Mouse (Mus musculus) heart, embryonic 15.5 days (tissue): ENCODE measurements around the gene Tram2. TPM values are rescaled to one million over a fixed set of nuclear protein-coding genes. Genes with fewer than 3 reads are reported as not detected.

Experiments
- ATAC-seq: fragments of 200-750 bp; cut with Nextera tagmentation; replicated peaks from 2 replicates; pipeline ENCODE4 v1.8.0; 2017; ENCODE audit warnings: low read depth, moderate TSS enrichment; ENCODE audit not compliant: insufficient number of reproducible peaks, insufficient read depth, low FRiP score
- H3K27ac ChIP-seq: fragments of 300-500 bp; sonication (generic); 2 replicates; pipeline ENCODE4 v1.5.1; 2015; ENCODE audit warnings: mild to moderate bottlenecking, inconsistent platforms
- H3K27me3 ChIP-seq: fragments of 300-500 bp; sonication (generic); 2 replicates; pipeline ENCODE4 v1.6.1; 2015; ENCODE audit warnings: inconsistent platforms
- H3K36me3 ChIP-seq: fragments of 300-500 bp; sonication (generic); 2 replicates; pipeline ENCODE4 v1.6.1; 2015; ENCODE audit warnings: mild to moderate bottlenecking, inconsistent platforms
- H3K4me1 ChIP-seq: fragments of 300-500 bp; sonication (generic); replicated peaks from 2 replicates; pipeline ENCODE4 v1.6.1; 2015; ENCODE audit warnings: inconsistent platforms
- H3K4me2 ChIP-seq: fragments of 300-500 bp; sonication (generic); 2 replicates; pipeline ENCODE4 v1.6.1; 2015; ENCODE audit warnings: inconsistent platforms, mild to moderate bottlenecking, moderate library complexity
- H3K4me3 ChIP-seq: fragments of 300-500 bp; sonication (generic); 2 replicates; pipeline ENCODE4 v1.5.1; 2015; ENCODE audit warnings: mild to moderate bottlenecking, inconsistent platforms
- H3K9ac ChIP-seq: fragments of 300-500 bp; sonication (generic); 2 replicates; pipeline ENCODE4 v1.6.1; 2015; ENCODE audit warnings: mild to moderate bottlenecking, inconsistent platforms
- H3K9me3 ChIP-seq: fragments of 300-500 bp; sonication (generic); replicated peaks from 2 replicates; pipeline ENCODE4 v1.6.1; 2016; ENCODE audit warnings: inconsistent platforms
- WGBS: fragments of 180-500 bp; shearing (Covaris S2); methylation state at CpG from one replicate; pipeline ENCODE4 v1.1.7; 2015; ENCODE audit warnings: mixed read lengths; 5-methylcytosine and 5-hydroxymethylcytosine counted together
- polyA plus RNA-seq: library from polyadenylated mRNA; unstranded; fragments of >200 nt; fragmentation: Nextera tagmentation; extraction: Ambion mirVana; gene quantifications from 2 replicates; pipeline ENCODE4 v1.2.1, GENCODE M21; 2015

The Tram2 gene
- polyA plus RNA-seq, 1 experiment from 2014 or later: 3.4 TPM

- no peak for ATAC-seq
These were observed 39.5 kb downstream of the Tram2 start for GRCm38 (mm10) chr1:21039564-21039963.

GRCm38 (mm10) chr1:21037881-21038601 is 41.0 kb downstream of the Tram2 start:
- Histone ChIP-seq H3K9me3 (no peaks in the 10 kb centered on the region), H3K4me2 (no peak overlapping the region), H3K27me3 (no peaks in the 10 kb centered on the region), H3K27ac (no peak overlapping the region), H3K9ac (no peak overlapping the region), H3K36me3 (no peaks in the 10 kb centered on the region), H3K4me1 (peaks cover 4% of the 10 kb centered on the region), H3K4me3 (no peak overlapping the region)
- WGBS: 79% methylated on average over 6 of the region's 6 CpGs
- no peak for ATAC-seq

More at GRCm38 (mm10) chr1:21039564-21039963, 39.5 kb downstream of the Tram2 start:
- no peaks in the 10 kb centered on the region for H3K9me3 ChIP-seq
- H3K4me2 ChIP-seq: no peak overlapping the region
- H3K4me3 ChIP-seq: no peak overlapping the region
- H3K9ac ChIP-seq: no peak overlapping the region
- peaks cover 4% of the 10 kb centered on the region for H3K4me1 ChIP-seq
- no peaks in the 10 kb centered on the region for H3K27me3 ChIP-seq
- H3K36me3 ChIP-seq: no peaks in the 10 kb centered on the region
- no peak overlapping the region for H3K27ac ChIP-seq
- WGBS: 91% methylated on average over 3 of the region's 3 CpGs

GRCm38 (mm10) chr1:21035878-21036277 is 43.2 kb downstream of the Tram2 start:
- WGBS: 70% methylated on average over 6 of the region's 6 CpGs
- H3K9ac ChIP-seq: no peak overlapping the region
- H3K27me3 ChIP-seq: no peaks in the 10 kb centered on the region
- no peak overlapping the region for H3K4me2 ChIP-seq
- peaks cover 3% of the 10 kb centered on the region for H3K4me1 ChIP-seq
- no peaks in the 10 kb centered on the region for H3K9me3 ChIP-seq
- no peaks in the 10 kb centered on the region for H3K36me3 ChIP-seq
- H3K27ac ChIP-seq: no peak overlapping the region
- ATAC-seq: no peak
- no peak overlapping the region for H3K4me3 ChIP-seq

DNA sequence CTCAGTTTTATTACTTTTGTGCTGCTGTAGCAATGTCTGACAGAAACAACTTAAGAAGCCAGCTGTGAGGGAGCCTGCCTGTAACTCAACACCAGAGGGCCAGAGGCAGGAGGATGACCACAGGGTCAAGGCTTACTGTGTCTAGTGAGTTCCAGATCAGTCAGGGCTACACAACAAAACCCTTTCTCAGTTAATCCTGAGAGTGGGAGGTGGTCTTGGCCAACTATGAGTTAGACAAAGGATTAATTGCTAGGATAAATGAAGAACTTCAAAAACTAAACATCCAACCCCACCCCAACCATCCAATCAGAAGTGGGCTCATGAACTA is 45.3 kb downstream of the Tram2 start:
- no peaks in the 10 kb centered on the region for H3K9me3 ChIP-seq
- no peak overlapping the region for H3K4me2 ChIP-seq
- no peak for ATAC-seq
- H3K9ac ChIP-seq: no peak overlapping the region
- H3K4me1 ChIP-seq: no peaks in the 10 kb centered on the region
- H3K36me3 ChIP-seq: no peaks in the 10 kb centered on the region
- H3K27ac ChIP-seq: no peak overlapping the region
- no peak overlapping the region for H3K4me3 ChIP-seq
- H3K27me3 ChIP-seq: no peaks in the 10 kb centered on the region

GRCm38 (mm10) chr1:21033065-21033791 is 45.8 kb downstream of the Tram2 start:
- H3K27ac ChIP-seq: no peak overlapping the region
- no peaks in the 10 kb centered on the region for H3K36me3 ChIP-seq
- H3K9me3 ChIP-seq: no peaks in the 10 kb centered on the region
- no peak for ATAC-seq
- H3K9ac ChIP-seq: no peak overlapping the region
- no peaks in the 10 kb centered on the region for H3K4me1 ChIP-seq
- 90% methylated on average over 11 of the region's 11 CpGs for WGBS
- H3K4me3 ChIP-seq: no peak overlapping the region
- H3K27me3 ChIP-seq: no peaks in the 10 kb centered on the region
- no peak overlapping the region for H3K4me2 ChIP-seq

GRCm38 (mm10) chr1:21031650-21032049 is 47.4 kb downstream of the Tram2 start:
- no peak overlapping the region for H3K4me3 ChIP-seq
- H3K36me3 ChIP-seq: no peaks in the 10 kb centered on the region
- no peaks in the 10 kb centered on the region for H3K9me3 ChIP-seq
- no peak overlapping the region for H3K9ac ChIP-seq
- no peaks in the 10 kb centered on the region for H3K4me1 ChIP-seq
- no peak overlapping the region for H3K4me2 ChIP-seq
- H3K27me3 ChIP-seq: no peaks in the 10 kb centered on the region
- no peak overlapping the region for H3K27ac ChIP-seq
- no peak for ATAC-seq
- 89% methylated on average over 2 of the region's 2 CpGs for WGBS

DNA sequence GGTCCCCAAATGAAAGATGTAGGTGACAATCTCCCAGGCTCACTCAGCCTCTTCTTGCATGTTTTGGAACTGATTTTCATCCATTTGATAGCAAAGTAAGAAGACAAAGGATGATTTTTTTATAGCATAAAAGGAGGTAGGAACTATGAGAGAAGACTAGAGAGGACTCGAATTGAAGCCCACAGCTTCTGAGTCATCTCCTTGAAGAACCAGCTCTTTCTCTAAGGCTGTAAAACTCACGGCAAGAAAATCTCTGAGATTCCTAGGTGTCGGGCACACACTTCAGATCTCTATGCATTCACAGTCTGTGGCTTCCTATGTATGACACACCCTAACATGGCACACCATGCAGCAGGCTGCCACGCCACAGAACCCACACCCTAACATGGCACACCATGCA is 50.0 kb downstream of the Tram2 start:
- H3K9ac ChIP-seq: no peak overlapping the region
- no peak overlapping the region for H3K4me2 ChIP-seq
- H3K27me3 ChIP-seq: no peaks in the 10 kb centered on the region
- no peaks in the 10 kb centered on the region for H3K36me3 ChIP-seq
- ATAC-seq: no peak
- H3K9me3 ChIP-seq: no peaks in the 10 kb centered on the region
- 87% methylated on average over 4 of the region's 4 CpGs for WGBS
- H3K4me3 ChIP-seq: no peak overlapping the region
- H3K4me1 ChIP-seq: no peaks in the 10 kb centered on the region
- H3K27ac ChIP-seq: no peak overlapping the region

GRCm38 (mm10) chr1:21026534-21026933 is 52.5 kb downstream of the Tram2 start:
- Histone ChIP-seq H3K36me3 (no peaks in the 10 kb centered on the region), H3K4me2 (no peak overlapping the region), H3K9ac (no peak overlapping the region), H3K4me1 (no peaks in the 10 kb centered on the region), H3K4me3 (no peak overlapping the region), H3K9me3 (no peaks in the 10 kb centered on the region), H3K27ac (no peak overlapping the region), H3K27me3 (no peaks in the 10 kb centered on the region)
- 75% methylated on average over 7 of the region's 7 CpGs for WGBS
- no peak for ATAC-seq

- H3K9ac ChIP-seq: no peak overlapping the region
- no peaks in the 10 kb centered on the region for H3K9me3 ChIP-seq
- no peak overlapping the region for H3K27ac ChIP-seq
- H3K4me3 ChIP-seq: no peak overlapping the region
- no peaks in the 10 kb centered on the region for H3K36me3 ChIP-seq
- no peak overlapping the region for H3K4me2 ChIP-seq
- H3K27me3 ChIP-seq: no peaks in the 10 kb centered on the region
- no peaks in the 10 kb centered on the region for H3K4me1 ChIP-seq
- ATAC-seq: no peak
- WGBS: 76% methylated on average over 5 of the region's 5 CpGs
These were observed 53.8 kb downstream of the Tram2 start for GRCm38 (mm10) chr1:21025203-21025602.

DNA sequence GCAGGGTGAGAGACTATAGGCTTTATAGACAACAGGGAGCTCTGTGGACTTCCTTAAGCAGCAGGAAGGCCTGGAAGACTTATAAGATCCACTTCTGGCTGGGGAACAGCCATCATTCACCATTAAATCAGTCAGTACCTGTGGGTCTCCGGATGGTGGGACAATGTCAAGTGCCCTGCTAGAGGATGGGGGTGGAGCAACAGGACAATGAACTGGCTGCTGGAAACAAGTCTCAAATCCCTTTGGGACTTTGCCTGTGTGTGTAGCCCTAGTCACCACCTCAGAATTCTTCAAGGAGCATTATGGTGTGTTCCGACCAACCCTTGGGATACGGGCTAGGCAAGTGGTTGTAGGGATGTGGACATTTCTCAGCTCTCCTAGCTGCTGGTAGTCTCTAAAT is 55.9 kb downstream of the Tram2 start:
- H3K27me3 ChIP-seq: no peaks in the 10 kb centered on the region
- H3K4me2 ChIP-seq: no peak overlapping the region
- H3K27ac ChIP-seq: no peak overlapping the region
- H3K4me1 ChIP-seq: no peaks in the 10 kb centered on the region
- WGBS: 76% methylated on average over 3 of the region's 3 CpGs
- H3K9me3 ChIP-seq: no peaks in the 10 kb centered on the region
- H3K36me3 ChIP-seq: no peaks in the 10 kb centered on the region
- H3K4me3 ChIP-seq: no peak overlapping the region
- no peak overlapping the region for H3K9ac ChIP-seq
- ATAC-seq: no peak

DNA sequence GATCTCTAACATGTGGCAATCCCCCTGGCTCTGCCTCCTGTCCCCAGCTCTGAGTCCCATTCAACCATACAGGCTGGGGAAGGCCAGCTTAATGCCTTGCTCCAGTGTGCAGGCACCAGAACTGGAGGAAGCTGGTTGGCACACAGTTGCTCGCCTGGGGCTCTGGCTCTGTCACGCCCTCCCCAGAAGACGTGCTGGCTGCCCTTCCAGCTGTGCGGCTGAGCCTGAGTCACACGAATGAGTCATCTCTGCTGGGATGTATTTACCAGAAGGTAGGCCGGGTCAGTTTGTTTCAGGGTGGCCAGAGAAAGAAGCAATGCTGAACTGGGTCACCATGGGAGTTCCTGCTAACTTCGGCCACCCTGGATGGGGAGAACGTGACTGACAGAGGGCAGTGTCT is 64.6 kb downstream of the Tram2 start:
- Histone ChIP-seq H3K27ac (no peak overlapping the region), H3K27me3 (no peaks in the 10 kb centered on the region), H3K9me3 (no peaks in the 10 kb centered on the region), H3K36me3 (no peaks in the 10 kb centered on the region), H3K4me3 (no peak overlapping the region), H3K4me2 (no peak overlapping the region), H3K4me1 (peaks cover 7% of the 10 kb centered on the region), H3K9ac (no peak overlapping the region)
- peak; percentile 85 for ATAC-seq
- WGBS: 33% methylated on average over 8 of the region's 8 CpGs

DNA sequence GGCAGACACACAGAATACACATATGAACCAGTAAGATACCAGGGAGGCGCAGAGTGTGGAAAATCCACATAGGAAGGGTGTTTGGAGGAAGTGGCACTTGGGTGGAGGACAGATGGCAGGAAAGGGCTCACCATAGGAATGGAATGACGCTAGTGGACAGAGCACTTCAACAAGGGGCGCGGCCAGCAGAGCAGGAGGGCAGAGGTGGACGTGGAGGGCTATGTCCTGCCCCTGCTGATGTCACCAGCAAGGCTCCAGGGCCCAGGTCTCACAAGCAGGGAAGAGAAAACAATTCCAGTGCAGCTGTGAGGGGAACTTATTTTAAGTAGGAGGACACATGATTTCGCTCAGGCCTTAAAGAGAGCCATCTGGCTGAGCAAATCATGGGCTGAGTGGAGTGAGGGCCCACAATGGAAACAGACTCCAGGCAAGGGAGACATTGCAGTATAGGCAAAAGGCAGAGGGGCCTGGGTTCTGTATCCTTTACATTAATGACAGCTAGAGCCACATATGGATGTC is 68.7 kb downstream of the Tram2 start:
- H3K36me3 ChIP-seq: no peaks in the 10 kb centered on the region
- no peak overlapping the region for H3K27ac ChIP-seq
- peaks cover 10% of the 10 kb centered on the region for H3K4me1 ChIP-seq
- no peak overlapping the region for H3K4me2 ChIP-seq
- no peak overlapping the region for H3K9ac ChIP-seq
- H3K9me3 ChIP-seq: no peaks in the 10 kb centered on the region
- H3K27me3 ChIP-seq: no peaks in the 10 kb centered on the region
- WGBS: 65% methylated on average over 6 of the region's 6 CpGs
- no peak overlapping the region for H3K4me3 ChIP-seq
- no peak for ATAC-seq
